ENCODE assay signal across 28 mouse cellular contexts in the genomic region with DNA sequence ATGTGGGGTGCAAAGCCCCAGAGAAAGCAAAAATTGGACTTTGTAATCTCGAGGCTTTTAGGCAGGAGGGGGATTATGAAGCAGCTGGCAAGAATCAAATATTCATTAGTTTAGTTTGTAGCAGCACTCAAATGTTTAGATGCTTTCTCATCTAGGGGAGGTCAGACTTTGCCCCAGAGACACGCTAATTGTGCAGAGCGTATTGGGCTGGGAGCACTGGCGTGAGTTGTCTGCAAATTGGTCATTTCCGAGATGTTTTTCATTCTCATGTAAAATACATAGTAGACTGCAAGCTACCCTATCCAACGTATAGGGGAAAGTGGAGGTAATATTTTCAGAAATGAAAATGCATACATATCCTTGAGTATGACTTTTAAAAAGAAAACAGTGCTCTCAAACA.
DNase-seq lines count a peak whose midpoint lies in the region; ATAC-seq and TF ChIP-seq lines count a peak whose summit lies in the region.
"Had no signal": no experiment of that assay in that cellular context is flagged by ENCODE, and none has a peak within 500 bp of the region (broad histone marks: within the 10 kb centered on the region; RNA-seq: fewer than 3 reads in every experiment).

No protein-coding gene starts in this region.

- no peaks in the 10 kb centered on the region for H3K79me2 ChIP-seq in liver, adult 2 months (ENCODE audit: control insufficient read depth, insufficient read depth, low read length)

- no peak overlapping the region for H3K4me2 ChIP-seq in heart, embryonic 11.5 days
- H3K4me2 ChIP-seq in liver, postnatal 0 days (ENCODE audit: low read depth, low read length) = no peak overlapping the region
- H3K4me2 ChIP-seq in midbrain, embryonic 14.5 days (ENCODE audit: low read length) = no peak overlapping the region
- no peak overlapping the region for H3K4me2 ChIP-seq in midbrain, embryonic 13.5 days (replicated peaks)
- H3K4me2 ChIP-seq: forebrain, embryonic 13.5 days; heart, embryonic 13.5 days; hindbrain, embryonic 14.5 days had no signal

- H3K36me3 ChIP-seq in heart, embryonic 11.5 days (ENCODE audit: control insufficient read depth, insufficient read depth, low read length) = no peaks in the 10 kb centered on the region
- H3K36me3 ChIP-seq in liver, adult 2 months (ENCODE audit: control insufficient read depth, insufficient read depth, low read length) = no peaks in the 10 kb centered on the region
- no peaks in the 10 kb centered on the region for H3K36me3 ChIP-seq in liver, postnatal 0 days (replicated peaks; ENCODE audit: insufficient read depth, low read length)
- no peaks in the 10 kb centered on the region for H3K36me3 ChIP-seq in midbrain, embryonic 14.5 days (ENCODE audit: control insufficient read depth, insufficient read depth, low read length)
- no peaks in the 10 kb centered on the region for H3K36me3 ChIP-seq in midbrain, embryonic 13.5 days
- H3K36me3 ChIP-seq: embryonic facial prominence, embryonic 13.5 days; forebrain, embryonic 10.5 days; G1E; heart, embryonic 13.5 days had no signal

- WGBS in heart, embryonic 11.5 days (ENCODE audit: insufficient replicate concordance) = 81% methylated on average over 6 of the region's 6 CpGs
- WGBS in liver, adult 2 months = 79% methylated on average over 6 of the region's 6 CpGs
- WGBS in liver, postnatal 0 days (ENCODE audit: insufficient replicate concordance) = 75% methylated on average over 6 of the region's 6 CpGs
- WGBS in midbrain, embryonic 14.5 days = 26% methylated on average over 6 of the region's 6 CpGs
- 42% methylated on average over 6 of the region's 6 CpGs for WGBS in midbrain, embryonic 13.5 days

- no peaks in the 10 kb centered on the region for H3K27me3 ChIP-seq in heart, embryonic 11.5 days (ENCODE audit: control insufficient read depth, insufficient read depth, low read length)
- no peaks in the 10 kb centered on the region for H3K27me3 ChIP-seq in liver, adult 2 months (ENCODE audit: control insufficient read depth, insufficient read depth, low read length)
- H3K27me3 ChIP-seq in liver, postnatal 0 days (ENCODE audit: insufficient read depth, low read length) = no peaks in the 10 kb centered on the region
- H3K27me3 ChIP-seq in midbrain, embryonic 14.5 days (ENCODE audit: control insufficient read depth, insufficient read depth, low read length) = no peaks in the 10 kb centered on the region
- H3K27me3 ChIP-seq in midbrain, embryonic 13.5 days = no peaks in the 10 kb centered on the region
- H3K27me3 ChIP-seq: CH12.LX; embryonic facial prominence, embryonic 13.5 days; forebrain, embryonic 13.5 days; heart, embryonic 13.5 days; Patski had no signal

- no peak for TF ChIP-seq EP300 in liver, postnatal 0 days (IDR thresholded peaks at IDR 0.05; ENCODE audit: low read depth)

- peak; percentile 79 for DNase-seq in heart, adult 11 months
- DNase-seq in liver, adult 2 months (ENCODE audit: extremely low read depth, low read depth, low spot score) = peak; percentile 17
- DNase-seq in liver, postnatal 0 days = no peak
- DNase-seq in midbrain, embryonic 14.5 days = peak; percentile 14
- peak; percentile 22 for DNase-seq in brain, embryonic 14.5 days (ENCODE audit: low read depth)
- DNase-seq: adrenal gland, postnatal 10 days; adrenal gland, postnatal 36 days; B cell, adult 2 months; cerebellum, adult 11 months; cerebellum, adult 2 months; cerebellum, adult 9-11 months; cerebellum, postnatal 25 days; gastrocnemius, postnatal 14 days; heart, adult 18-20 months; heart, postnatal 14 days; heart, postnatal 4 days had no signal

- no peak for TF ChIP-seq POLR2A in liver, adult 2 months (IDR thresholded peaks at IDR 0.05; ENCODE audit: extremely low read depth, insufficient read depth, low read length)
- TF ChIP-seq POLR2A in brain, embryonic 14.5 days (IDR thresholded peaks at IDR 0.05; ENCODE audit: borderline replicate concordance, extremely low read depth, insufficient read depth, insufficient read length, poor library complexity, severe bottlenecking) = no peak

- H3K4me3 ChIP-seq in heart, embryonic 11.5 days (ENCODE audit: low read depth, low read length) = no peak overlapping the region
- H3K4me3 ChIP-seq in liver, adult 2 months (ENCODE audit: insufficient read depth, low read depth, low read length) = no peak overlapping the region
- no peak overlapping the region for H3K4me3 ChIP-seq in liver, postnatal 0 days (ENCODE audit: low read depth, low read length)
- H3K4me3 ChIP-seq in midbrain, embryonic 14.5 days (replicated peaks; ENCODE audit: low read depth, low read length) = no peak overlapping the region
- H3K4me3 ChIP-seq in midbrain, embryonic 13.5 days (replicated peaks) = no peak overlapping the region
- H3K4me3 ChIP-seq: embryonic facial prominence, embryonic 13.5 days; forebrain, embryonic 10.5 days; forebrain, embryonic 13.5 days; heart, embryonic 13.5 days had no signal

- H3K4me1 ChIP-seq in heart, embryonic 11.5 days (ENCODE audit: control insufficient read depth, insufficient read depth, low read length) = no peaks in the 10 kb centered on the region
- peaks cover 2% of the 10 kb centered on the region; the same call in 1 of the 2 replicates for H3K4me1 ChIP-seq in liver, adult 2 months (ENCODE audit: control insufficient read depth, insufficient read depth, low read length)
- H3K4me1 ChIP-seq in liver, postnatal 0 days (ENCODE audit: insufficient read depth) = no peaks in the 10 kb centered on the region
- H3K4me1 ChIP-seq in midbrain, embryonic 14.5 days (ENCODE audit: control insufficient read depth, insufficient read depth, low read length) = peaks cover 10% of the 10 kb centered on the region; the same call in 1 of the 2 replicates
- peaks cover 19% of the 10 kb centered on the region for H3K4me1 ChIP-seq in midbrain, embryonic 13.5 days (replicated peaks)

- no peaks in the 10 kb centered on the region for H3K9me3 ChIP-seq in heart, embryonic 11.5 days (replicated peaks; ENCODE audit: control insufficient read depth, low read length)
- no peaks in the 10 kb centered on the region for H3K9me3 ChIP-seq in liver, postnatal 0 days (ENCODE audit: low read length)
- H3K9me3 ChIP-seq in midbrain, embryonic 14.5 days (ENCODE audit: control insufficient read depth, low read length) = no peaks in the 10 kb centered on the region
- H3K9me3 ChIP-seq in midbrain, embryonic 13.5 days = no peaks in the 10 kb centered on the region
- H3K9me3 ChIP-seq: embryonic facial prominence, embryonic 13.5 days; forebrain, embryonic 10.5 days; forebrain, embryonic 13.5 days; G1E; heart, embryonic 13.5 days had no signal

- no peak for ATAC-seq in heart, embryonic 11.5 days (replicated peaks; ENCODE audit: insufficient number of reproducible peaks, low FRiP score, low TSS enrichment)
- no peak for ATAC-seq in liver, postnatal 0 days
- ATAC-seq in midbrain, embryonic 14.5 days (ENCODE audit: low FRiP score, low TSS enrichment) = no peak
- ATAC-seq in midbrain, embryonic 13.5 days = no peak
- ATAC-seq: forebrain, embryonic 13.5 days; forebrain, embryonic 16.5 days; hindbrain, postnatal 0 days; Patski had no signal

- no peak overlapping the region for H3K27ac ChIP-seq in heart, embryonic 11.5 days (ENCODE audit: low read depth, low read length)
- no peak overlapping the region for H3K27ac ChIP-seq in liver, adult 2 months (replicated peaks; ENCODE audit: insufficient read depth, low read depth, low read length)
- H3K27ac ChIP-seq in liver, postnatal 0 days (ENCODE audit: low read depth) = no peak overlapping the region
- H3K27ac ChIP-seq in midbrain, embryonic 14.5 days (replicated peaks; ENCODE audit: low read depth, low read length) = no peak overlapping the region
- H3K27ac ChIP-seq in midbrain, embryonic 13.5 days = no peak overlapping the region
- H3K27ac ChIP-seq: forebrain, embryonic 10.5 days; forebrain, embryonic 13.5 days; hindbrain, embryonic 14.5 days; hindbrain, postnatal 0 days had no signal

- no peak overlapping the region for H3K9ac ChIP-seq in heart, embryonic 11.5 days (ENCODE audit: low read depth, low read length)
- H3K9ac ChIP-seq in liver, adult 2 months (ENCODE audit: low read depth, low read length) = no peak overlapping the region
- no peak overlapping the region for H3K9ac ChIP-seq in liver, postnatal 0 days (replicated peaks)
- H3K9ac ChIP-seq in midbrain, embryonic 14.5 days (replicated peaks; ENCODE audit: low read length) = no peak overlapping the region; the same call in 1 of the 2 replicates
- H3K9ac ChIP-seq in midbrain, embryonic 13.5 days (replicated peaks) = no peak overlapping the region
- H3K9ac ChIP-seq: embryonic facial prominence, embryonic 13.5 days; forebrain, embryonic 13.5 days; heart, embryonic 13.5 days; hindbrain, embryonic 14.5 days had no signal

- no peak for TF ChIP-seq CTCF in liver, adult 2 months (IDR thresholded peaks at IDR 0.05; ENCODE audit: low read depth, low read length)
- TF ChIP-seq CTCF in liver, postnatal 0 days (IDR thresholded peaks at IDR 0.05; ENCODE audit: low read depth) = no peak
- TF ChIP-seq CTCF in brain, embryonic 14.5 days (IDR thresholded peaks at IDR 0.05; ENCODE audit: borderline replicate concordance, extremely low read depth, insufficient read depth, insufficient read length) = no peak
